Mouse (Mus musculus) brain, embryonic 18.5 days (tissue): ENCODE results near the gene Trim13.
A peak's percentile ranks its signal among the peaks of the same experiment; 100 is the strongest.

ENCODE experiments used
- DNase-seq: peaks from one replicate; pipeline ENCODE4 v3.0.0-alpha.2; 2012; ENCODE audit warnings: low read depth, low spot score

The Trim13 gene

DNA sequence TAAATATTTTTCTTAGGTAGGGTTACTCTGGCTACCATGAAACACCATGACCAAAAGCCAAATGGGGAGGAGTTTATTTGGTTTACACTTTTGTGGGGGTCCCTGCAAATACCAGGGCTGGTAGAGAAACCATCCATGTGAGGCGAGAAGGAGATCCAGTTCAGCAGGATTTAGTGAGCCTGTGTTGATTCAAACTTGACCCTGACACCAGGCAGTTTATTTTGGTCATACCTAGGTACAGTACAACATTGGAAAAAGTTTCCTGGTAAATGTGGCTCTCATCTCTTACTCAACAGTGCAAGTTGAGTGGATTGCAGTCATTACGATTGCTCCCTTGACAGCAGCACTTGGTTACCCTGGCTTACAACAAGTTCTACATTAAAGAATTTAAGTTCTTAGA, 15.3 kb downstream of the Trim13 start:
- DNase-seq = no peak

DNA sequence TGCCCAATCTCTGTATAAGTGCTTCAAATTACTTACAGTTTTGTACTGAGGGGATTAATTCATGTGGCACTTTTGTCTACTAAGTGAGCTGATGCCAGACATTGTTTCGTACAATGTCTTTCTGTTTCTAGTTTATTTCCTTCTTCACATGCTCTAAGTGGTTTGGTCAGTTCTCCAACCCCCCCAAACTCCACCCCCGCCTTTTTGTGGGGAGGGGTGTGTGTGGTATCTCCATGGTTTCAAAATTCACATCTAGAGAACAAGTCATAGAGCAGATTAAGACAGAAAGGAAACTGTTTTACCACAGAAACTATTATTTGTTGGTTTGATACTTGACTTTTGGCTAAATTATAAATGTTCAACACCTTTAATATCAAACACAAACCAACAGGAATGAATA, 22.3 kb downstream of the Trim13 start:
- no peak for DNase-seq

DNA sequence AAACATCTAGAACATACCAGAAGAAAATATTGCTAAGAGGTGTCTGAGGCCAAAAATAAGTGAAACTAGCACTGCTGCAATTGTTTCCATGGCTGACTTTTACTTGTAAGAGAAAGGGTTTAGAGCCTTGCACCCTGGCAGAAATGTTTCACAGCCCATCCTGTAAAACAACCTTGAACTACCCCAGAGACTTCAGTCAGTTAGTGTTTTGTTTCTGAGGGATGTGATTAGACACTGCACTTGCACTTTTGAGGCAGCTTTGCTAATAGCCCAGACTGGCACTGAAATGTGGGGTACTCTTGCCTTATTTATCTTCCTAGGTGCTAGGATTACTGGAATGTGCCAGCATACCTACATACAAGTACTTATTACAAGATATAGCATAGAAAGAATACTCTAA, 37.9 kb downstream of the Trim13 start:
- DNase-seq = no peak

DNA sequence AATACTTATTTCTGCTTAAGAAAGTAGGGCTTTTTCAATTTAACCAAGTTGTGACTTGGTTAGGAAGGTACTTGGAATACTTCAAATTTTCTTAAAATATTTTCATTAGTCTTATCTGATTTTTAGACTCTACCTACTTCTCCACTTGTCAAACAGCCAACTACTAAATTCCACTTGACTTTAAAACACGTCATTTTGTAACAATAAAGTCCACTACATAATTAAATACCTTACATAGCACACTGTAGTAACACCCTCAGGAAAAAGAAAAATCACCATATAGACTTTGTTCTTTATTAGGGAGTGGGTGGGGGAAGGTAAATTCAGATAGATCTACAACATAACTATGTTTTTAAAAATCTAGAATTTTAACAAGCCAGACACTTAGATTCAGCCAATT, 44.6 kb downstream of the Trim13 start:
- DNase-seq = no peak

DNA sequence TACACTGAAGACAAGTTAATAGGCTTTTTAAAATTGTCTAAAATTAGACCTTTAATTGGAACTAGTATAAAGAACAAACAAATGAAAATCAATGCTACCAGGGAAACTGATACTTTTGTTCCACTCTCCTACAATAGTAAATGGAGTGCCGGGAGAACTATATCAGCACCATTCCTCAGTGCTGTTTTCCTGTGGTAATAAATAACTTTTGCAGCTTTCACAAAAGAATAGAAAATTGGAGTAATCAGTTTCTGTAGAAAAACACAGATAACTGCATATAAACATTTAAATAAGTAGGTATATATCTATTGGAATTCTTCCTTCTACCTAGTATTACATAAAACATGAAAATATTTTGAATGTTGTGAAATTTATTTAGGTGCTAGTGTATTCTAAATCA, 47.5 kb downstream of the Trim13 start:
- DNase-seq = no peak

DNA sequence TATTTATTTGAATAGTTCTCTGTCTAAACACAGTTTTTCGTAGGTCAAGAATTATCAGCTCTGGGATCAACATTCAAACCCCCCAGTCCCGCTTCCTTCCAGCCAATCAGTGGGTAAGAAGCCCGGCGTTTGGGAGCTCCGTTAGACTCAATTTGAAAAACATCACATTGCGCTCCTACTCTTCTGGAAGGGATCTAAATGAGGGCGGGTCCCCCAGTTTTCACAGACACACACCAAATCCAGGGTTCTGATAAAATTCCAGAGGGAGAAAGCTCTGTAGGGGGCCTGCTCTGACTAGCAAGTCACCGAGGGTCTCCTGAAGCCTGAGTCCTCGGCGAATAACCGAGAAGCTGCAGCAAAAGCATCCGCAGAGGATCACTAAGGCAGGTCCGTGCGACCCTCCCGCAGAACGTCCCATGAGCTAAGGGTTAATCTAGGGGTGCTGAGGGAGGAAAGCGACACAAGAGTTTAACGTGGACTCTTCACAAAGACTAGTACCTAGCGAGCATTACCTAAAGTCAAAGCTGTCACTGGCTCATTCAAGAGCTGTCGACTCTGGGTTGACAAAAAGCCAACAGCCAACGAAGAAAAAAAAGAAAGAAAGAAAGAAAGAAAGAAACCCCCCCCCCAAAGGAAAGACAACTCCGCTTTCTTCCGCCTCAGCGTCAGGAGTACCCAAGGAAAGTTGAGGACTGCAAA, 49.3 kb downstream of the Trim13 start:
- no peak for DNase-seq

DNA sequence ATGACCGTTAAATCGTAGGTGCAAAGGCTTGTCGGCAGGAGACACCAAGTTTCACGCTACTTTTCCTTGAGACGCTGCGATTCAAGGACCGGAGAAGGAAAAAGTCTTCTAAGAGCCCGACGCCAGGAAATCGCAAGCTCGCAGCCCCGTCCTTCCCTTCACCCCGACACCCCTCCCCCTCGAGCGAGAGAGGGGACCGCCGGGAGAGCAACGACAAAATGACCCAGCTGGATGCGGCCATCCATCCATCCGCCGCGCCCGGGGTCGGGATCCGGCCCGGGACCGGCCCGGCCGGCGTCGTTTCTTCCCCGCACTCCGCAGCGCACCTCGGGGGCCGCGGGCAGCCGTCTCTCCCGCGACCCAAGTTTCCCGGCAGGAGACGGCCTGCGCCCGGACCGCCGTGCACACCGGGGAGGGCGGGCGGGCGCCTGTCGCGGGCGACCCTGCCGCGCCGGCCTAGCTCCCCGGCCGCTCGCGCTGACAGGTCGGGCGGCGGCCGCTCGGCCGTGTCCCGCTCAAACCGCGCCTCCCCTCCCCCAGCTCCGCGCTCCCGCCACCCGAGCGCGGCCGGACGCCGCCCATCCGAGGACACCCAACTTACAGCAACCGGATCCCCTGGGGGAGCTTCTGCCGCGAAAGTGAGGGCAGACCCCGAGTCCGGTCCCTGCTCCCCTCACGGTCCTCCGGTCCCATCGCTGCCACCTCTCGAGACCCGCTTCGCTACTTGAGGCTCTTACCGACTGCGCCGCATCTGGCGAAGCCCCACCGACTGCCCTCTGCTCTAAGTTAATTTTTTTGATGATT, 50.0 kb downstream of the Trim13 start:
- no peak for DNase-seq

DNA sequence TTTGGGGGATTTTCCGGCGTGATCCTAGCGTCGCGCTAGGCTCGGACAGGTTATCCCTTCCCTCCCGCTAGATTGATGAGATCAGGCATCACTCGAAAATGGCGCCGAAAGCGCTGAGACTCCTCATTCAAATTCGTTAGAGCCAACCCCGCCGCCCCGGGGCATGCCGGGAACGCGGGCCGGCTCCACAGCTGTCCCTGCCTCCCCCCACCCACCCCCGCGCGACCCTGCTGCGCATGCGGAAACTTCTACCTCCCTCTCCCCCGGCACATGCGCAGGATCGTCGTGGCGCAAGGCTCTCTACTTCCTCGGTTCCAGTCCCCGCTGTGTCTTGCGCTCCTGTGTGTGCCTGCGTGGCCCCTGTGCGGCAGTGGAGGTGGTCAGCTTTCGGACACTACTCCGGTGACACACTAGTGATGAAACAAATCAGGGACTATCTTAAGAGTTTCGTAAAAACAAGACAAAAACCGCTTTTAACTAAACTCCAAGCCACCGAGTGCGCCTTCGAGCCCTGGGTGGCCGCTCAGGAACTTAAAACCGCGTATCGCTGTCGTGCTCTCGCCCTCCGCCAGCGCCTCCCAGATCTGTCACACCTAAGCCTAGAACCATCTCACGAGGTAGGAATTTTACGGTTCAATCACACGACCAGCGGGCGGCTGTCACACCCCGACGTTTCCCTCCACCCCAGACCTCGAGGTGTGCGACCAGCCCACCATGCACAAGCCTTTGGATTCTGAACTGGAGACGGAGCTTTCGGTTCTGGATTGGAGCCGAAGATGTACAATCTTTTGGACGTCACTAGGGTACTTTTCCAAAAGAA, 50.8 kb downstream of the Trim13 start:
- peak; percentile 95 for DNase-seq

DNA sequence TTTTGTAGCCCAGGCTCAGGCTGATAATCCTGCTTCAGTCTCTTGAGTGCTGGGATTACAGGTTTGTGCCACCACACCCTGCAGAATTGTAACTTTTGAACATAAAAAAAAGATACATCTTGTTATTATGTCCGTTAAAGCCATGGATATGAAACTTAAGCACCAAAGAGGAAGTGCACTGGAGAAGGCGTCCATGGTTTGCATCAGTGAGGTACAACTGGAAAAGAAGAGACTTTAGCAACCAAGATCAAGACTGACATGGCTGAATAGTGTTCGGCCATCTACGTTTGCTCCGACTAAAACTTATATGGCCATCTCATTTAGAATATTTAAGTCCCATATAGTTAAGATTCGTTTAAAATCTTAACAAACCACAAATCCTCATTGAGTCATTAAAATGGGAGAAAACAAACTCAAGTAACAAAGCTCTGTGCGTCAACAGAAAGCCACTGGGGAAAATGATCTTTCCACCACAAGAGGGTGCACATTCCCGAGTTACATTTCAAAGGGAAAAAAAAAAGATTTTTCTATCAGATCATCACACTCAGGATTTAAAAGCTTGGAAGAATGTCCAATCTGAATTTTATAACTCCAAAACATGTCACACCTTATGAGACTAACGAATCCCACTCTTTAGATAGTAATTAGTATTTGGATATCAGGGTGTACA, 52.4 kb downstream of the Trim13 start:
- peak; percentile 26 for DNase-seq
